8 mouse cellular contexts compared by ENCODE assay signal in genomic region chr9:53398388-53398700, GRCm38 (mm10). TPM values are rescaled to one million over a fixed set of nuclear protein-coding genes. Genes with fewer than 3 reads are reported as not detected.
A peak's percentile ranks its signal among the peaks of the same experiment; 100 is the strongest.
DNase-seq lines count a peak whose midpoint lies in the region; ATAC-seq and TF ChIP-seq lines count a peak whose summit lies in the region.

No protein-coding gene starts in this region.

- WGBS in hindbrain, embryonic 14.5 days, result 12% methylated on average over 5 of the region's 5 CpGs
- WGBS in hindbrain, embryonic 13.5 days, result 13% methylated on average over 5 of the region's 5 CpGs
- WGBS in midbrain, postnatal 0 days, result 16% methylated on average over 5 of the region's 5 CpGs

- H3K36me3 ChIP-seq in hindbrain, embryonic 14.5 days (replicated peaks; ENCODE audit: control insufficient read depth, insufficient read depth), result no peaks in the 10 kb centered on the region
- H3K36me3 ChIP-seq in hindbrain, embryonic 13.5 days, result no peaks in the 10 kb centered on the region
- no peaks in the 10 kb centered on the region for H3K36me3 ChIP-seq in midbrain, postnatal 0 days (ENCODE audit: insufficient read depth, low read length)

- H3K9ac ChIP-seq in hindbrain, embryonic 14.5 days, result no peak overlapping the region
- H3K9ac ChIP-seq in hindbrain, embryonic 13.5 days, result no peak overlapping the region
- no peak overlapping the region for H3K9ac ChIP-seq in midbrain, postnatal 0 days (replicated peaks; ENCODE audit: low read length, poor library complexity, severe bottlenecking)

- peak; percentile 62 for DNase-seq in hindbrain, embryonic 14.5 days (ENCODE audit: low spot score)
- DNase-seq in CD4-positive helper T cell, adult 2 months (ENCODE audit: low read depth, low spot score), result peak; percentile 83
- peak; percentile 91 for DNase-seq in ZHBTc4 (ENCODE audit: low read depth, low spot score)
- DNase-seq in kidney, postnatal 36 days, result peak; percentile 49 to 87
- DNase-seq in midbrain, postnatal 0 days (ENCODE audit: low spot score), result peak; percentile 40
- peak; percentile 30 for DNase-seq in yolk sac, embryonic 10.5 days (ENCODE audit: low spot score)

- no peaks in the 10 kb centered on the region for H3K9me3 ChIP-seq in hindbrain, embryonic 14.5 days (ENCODE audit: control insufficient read depth, low read length)
- no peaks in the 10 kb centered on the region for H3K9me3 ChIP-seq in hindbrain, embryonic 13.5 days
- H3K9me3 ChIP-seq in midbrain, postnatal 0 days (ENCODE audit: low read length), result no peaks in the 10 kb centered on the region

- TF ChIP-seq POLR2A in cortical plate, adult 2 months (IDR thresholded peaks at IDR 0.05; ENCODE audit: extremely low read depth, insufficient read depth, low read length), result no peak

- H3K4me1 ChIP-seq in hindbrain, embryonic 14.5 days (replicated peaks; ENCODE audit: control insufficient read depth, insufficient read depth, low read length), result peaks cover 12% of the 10 kb centered on the region
- peaks cover 14% of the 10 kb centered on the region for H3K4me1 ChIP-seq in hindbrain, embryonic 13.5 days (replicated peaks)
- H3K4me1 ChIP-seq in cortical plate, adult 2 months (ENCODE audit: control insufficient read depth, insufficient read depth, low read length), result peaks cover 4% of the 10 kb centered on the region; the same call in 1 of the 2 replicates
- H3K4me1 ChIP-seq in midbrain, postnatal 0 days (ENCODE audit: insufficient read depth, low read length), result no peaks in the 10 kb centered on the region

- H3K27me3 ChIP-seq in hindbrain, embryonic 14.5 days (ENCODE audit: control insufficient read depth, insufficient read depth, low read length), result no peaks in the 10 kb centered on the region
- no peaks in the 10 kb centered on the region for H3K27me3 ChIP-seq in hindbrain, embryonic 13.5 days
- no peaks in the 10 kb centered on the region for H3K27me3 ChIP-seq in midbrain, postnatal 0 days (ENCODE audit: insufficient read depth, low read length)

- H3K4me2 ChIP-seq in hindbrain, embryonic 14.5 days (replicated peaks), result no peak overlapping the region
- no peak overlapping the region for H3K4me2 ChIP-seq in hindbrain, embryonic 13.5 days
- H3K4me2 ChIP-seq in midbrain, postnatal 0 days (ENCODE audit: low read depth, low read length, poor library complexity, severe bottlenecking), result no peak overlapping the region

- no peak overlapping the region for H3K27ac ChIP-seq in hindbrain, embryonic 14.5 days
- H3K27ac ChIP-seq in hindbrain, embryonic 13.5 days, result no peak overlapping the region
- no peak overlapping the region for H3K27ac ChIP-seq in cortical plate, adult 2 months (ENCODE audit: insufficient read depth, low read length)
- no peak overlapping the region for H3K27ac ChIP-seq in midbrain, postnatal 0 days (ENCODE audit: low read depth, low read length)

- H3K4me3 ChIP-seq in hindbrain, embryonic 14.5 days (replicated peaks; ENCODE audit: low read length), result no peak overlapping the region
- H3K4me3 ChIP-seq in hindbrain, embryonic 13.5 days, result no peak overlapping the region
- no peak overlapping the region for H3K4me3 ChIP-seq in cortical plate, adult 2 months (ENCODE audit: insufficient read depth, low read length)
- no peak overlapping the region for H3K4me3 ChIP-seq in midbrain, postnatal 0 days (ENCODE audit: low read depth, low read length)

- TF ChIP-seq CTCF in cortical plate, adult 2 months (IDR thresholded peaks at IDR 0.05; ENCODE audit: extremely low read depth, insufficient read depth, low read length), result peak; percentile 68
- TF ChIP-seq CTCF in midbrain, postnatal 0 days (IDR thresholded peaks at IDR 0.05), result peak; percentile 66

- ATAC-seq in hindbrain, embryonic 14.5 days (ENCODE audit: low FRiP score), result no peak
- ATAC-seq in hindbrain, embryonic 13.5 days (ENCODE audit: low FRiP score), result no peak
- no peak for ATAC-seq in midbrain, postnatal 0 days (ENCODE audit: low FRiP score)

RNA-seq across cellular contexts. Expression of gene 4930550C14Rik, which starts 3.8 kb away (rescaled TPM):
- polyA plus RNA-seq in hindbrain, embryonic 14.5 days (2014; fragmentation: Nextera tagmentation; extraction: Ambion mirVana), result 0.31 TPM in 1 of 2 replicates, not detected in the other
- 0.43 and 0.45 TPM in 2 replicates for polyA plus RNA-seq in hindbrain, embryonic 13.5 days (2015; fragmentation: Nextera tagmentation; extraction: Ambion mirVana)
- polyA plus RNA-seq in cortical plate, adult 2 months (2012; rRNA removed), result 0.50 and 0.93 TPM in 2 replicates
- total RNA-seq in midbrain, postnatal 0 days (2014; rRNA removed), result 0.71 TPM in 1 of 2 replicates, not detected in the other
- polyA plus RNA-seq in midbrain, postnatal 0 days (2015; fragmentation: Nextera tagmentation; extraction: Ambion mirVana), result 0.36 and 0.49 TPM in 2 replicates

RNA-seq across cellular contexts. Expression of gene Kdelc2, which starts 14.5 kb away (rescaled TPM):
- polyA plus RNA-seq in hindbrain, embryonic 14.5 days (2014; fragmentation: Nextera tagmentation; extraction: Ambion mirVana), result 6.6 and 7.7 TPM in 2 replicates
- polyA plus RNA-seq in hindbrain, embryonic 13.5 days (2015; fragmentation: Nextera tagmentation; extraction: Ambion mirVana), result 6.6 and 7.8 TPM in 2 replicates
- 3.8 and 4.2 TPM in 2 replicates for polyA plus RNA-seq in cortical plate, adult 2 months (2012; rRNA removed)
- total RNA-seq in midbrain, postnatal 0 days (2014; rRNA removed), result 5.9 TPM in 2 replicates
- polyA plus RNA-seq in midbrain, postnatal 0 days (2015; fragmentation: Nextera tagmentation; extraction: Ambion mirVana), result 6.4 and 7.0 TPM in 2 replicates

Comparison
In these comparisons a context has a peak if more than half of its experiments do, and no peak if none do; other contexts are left out.
1. DNase-seq: peak in every context shown above with its lines; median percentile 91 in ZHBTc4; 83 in CD4-positive helper T cell, adult 2 months; 68 in kidney, postnatal 36 days; 62 in hindbrain, embryonic 14.5 days; 40 in midbrain, postnatal 0 days; 30 in yolk sac, embryonic 10.5 days.